ENCODE assay signal across 9 mouse cellular contexts in genomic region chr2:65337378-65338140, GRCm38 (mm10). TPM values are rescaled to one million over a fixed set of nuclear protein-coding genes. Genes with fewer than 3 reads are reported as not detected.
DNase-seq lines count a peak whose midpoint lies in the region; ATAC-seq lines count a peak whose summit lies in the region.
"Had no signal": no experiment of that assay in that cellular context is flagged by ENCODE, and none has a peak within 500 bp of the region (broad histone marks: within the 10 kb centered on the region; RNA-seq: fewer than 3 reads in every experiment).

No protein-coding gene starts in this region.

- peak; percentile 4 to 5 for DNase-seq in B cell, adult 2 months
- DNase-seq in adrenal gland, adult 8-10 months = peak; percentile 63
- DNase-seq in heart, postnatal 36 days = peak; percentile 57 to 58
- peak; percentile 67 to 74 for DNase-seq in kidney, postnatal 4 days
- DNase-seq in lung, adult 18-20 months = peak; percentile 14 to 36
- DNase-seq in retina, embryonic 14.5 days (ENCODE audit: low spot score) = peak; percentile 69
- DNase-seq in spleen, postnatal 14 days (ENCODE audit: low spot score in 2 of 2) = no peak

- 15% methylated on average over 14 of the region's 14 CpGs for WGBS in forebrain, embryonic 12.5 days

- H3K27me3 ChIP-seq in forebrain, embryonic 12.5 days = no peaks in the 10 kb centered on the region

- no peaks in the 10 kb centered on the region for H3K9me3 ChIP-seq in forebrain, embryonic 12.5 days

- H3K9ac ChIP-seq in forebrain, embryonic 12.5 days = no peak overlapping the region

- H3K4me3 ChIP-seq in forebrain, embryonic 12.5 days (replicated peaks) = no peak overlapping the region

- no peak overlapping the region for H3K4me2 ChIP-seq in forebrain, embryonic 12.5 days

- H3K27ac ChIP-seq in forebrain, embryonic 12.5 days = no peak overlapping the region

- H3K4me1 ChIP-seq in forebrain, embryonic 12.5 days = peaks cover 8% of the 10 kb centered on the region; the same call in 1 of the 2 replicates

- peak; percentile 70; the same call in 1 of the 2 replicates for ATAC-seq in forebrain, embryonic 12.5 days (ENCODE audit: low FRiP score)

- no peaks in the 10 kb centered on the region for H3K36me3 ChIP-seq in forebrain, embryonic 12.5 days (replicated peaks)

- intact Hi-C loops in heart, postnatal 36 days (cut with DNase I) = loop anchor here (1.0 to 10.0 kb wide), 4 partner anchors 192 to 1863 kb away; partner anchors contain the start of gene Grb14

RNA-seq across cellular contexts. Expression of gene Slc38a11, which starts 26.3 kb away (rescaled TPM):
- 10 to 100 TPM; 20.1 to 43.2 (median 28.4) TPM for total RNA-seq in adrenal gland, adult 8-10 months (2022)
- 1.1 and 1.6 TPM in 2 replicates for polyA plus RNA-seq in forebrain, embryonic 12.5 days (2016; fragmentation: Nextera tagmentation; extraction: Ambion mirVana)
- total RNA-seq in heart, postnatal 36 days (2021) = 1 to 10 TPM; 1.2 to 1.9 TPM
- total RNA-seq: neutrophil, adult 5-6 weeks had no signal

Comparison
In these comparisons a context has a peak if more than half of its experiments do, and no peak if none do; other contexts are left out.
1. DNase-seq: peak in B cell, adult 2 months (2 of 2), adrenal gland, adult 8-10 months (single experiment), heart, postnatal 36 days (2 of 2), kidney, postnatal 4 days (2 of 2), lung, adult 18-20 months (2 of 2) and retina, embryonic 14.5 days (single experiment); none in spleen, postnatal 14 days (0 of 2).
2. RNA of gene Slc38a11, which starts 26.3 kb away (total RNA-seq): 20.1 to 43.2 TPM in adrenal gland, adult 8-10 months; 1.2 to 1.9 TPM in heart, postnatal 36 days; every median in the first group is over 4 times any median in the second.